Mouse (Mus musculus): ENCODE data around the gene Gimap5.

GRCm38 (mm10) chr6:48741711-48742206, 4.2 kb upstream of the Gimap5 start:
- TF ChIP-seq CTCF (conservative IDR thresholded peaks at IDR 0.05; ENCODE audit: low read length) (no peak), POU5F1 (IDR thresholded peaks at IDR 0.05; ENCODE audit: borderline replicate concordance, low read length) (no peak)

Measured in E14TG2a.4 (cell line).